Mouse (Mus musculus) adrenal gland, adult (tissue): ENCODE data around the gene Mtss1l.
A peak's percentile ranks its signal among the peaks of the same experiment; 100 is the strongest.
"Not testable (repeated sequence)": the region's sequence is repeated elsewhere in the genome, so short reads cannot be mapped to it uniquely, and the experiment has no call there.

ENCODE experiments used
- DNase-seq, 2 experiments: peaks; one replicate each; pipeline ENCODE4 v3.0.0; 2022 to 2023; ENCODE audit warnings: low spot score in 1 of 2; ENCODE audit not compliant: inconsistent age in 2 of 2

Mtss1l gene

GRCm38 (mm10) chr8:110774725-110775124 is 53.4 kb downstream of the Mtss1l start:
- no peak for DNase-seq

GRCm38 (mm10) chr8:110775316-110775715 is 54.0 kb downstream of the Mtss1l start:
- no peak for DNase-seq

DNA sequence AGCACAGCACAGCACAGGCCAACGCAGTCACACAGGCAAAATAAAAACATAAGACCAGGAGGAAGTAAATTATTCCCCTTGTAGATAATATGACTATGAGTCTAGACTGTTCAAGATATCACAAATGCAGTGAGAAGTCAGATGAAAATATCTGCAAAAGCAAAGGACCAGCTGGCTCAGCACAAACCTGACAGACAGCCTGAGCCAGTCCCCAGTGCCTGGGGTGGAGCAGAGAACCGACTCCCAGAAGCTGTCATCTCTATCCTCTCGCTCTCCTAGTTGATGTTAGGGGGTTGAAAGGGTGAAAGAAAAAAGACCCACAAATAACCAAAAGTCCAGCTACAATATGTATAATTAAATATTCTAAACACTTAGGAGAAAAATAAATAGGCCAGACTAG is 54.4 kb downstream of the Mtss1l start:
- DNase-seq: no peak

GRCm38 (mm10) chr8:110776335-110776734 is 55.1 kb downstream of the Mtss1l start:
- no peak for DNase-seq

DNA sequence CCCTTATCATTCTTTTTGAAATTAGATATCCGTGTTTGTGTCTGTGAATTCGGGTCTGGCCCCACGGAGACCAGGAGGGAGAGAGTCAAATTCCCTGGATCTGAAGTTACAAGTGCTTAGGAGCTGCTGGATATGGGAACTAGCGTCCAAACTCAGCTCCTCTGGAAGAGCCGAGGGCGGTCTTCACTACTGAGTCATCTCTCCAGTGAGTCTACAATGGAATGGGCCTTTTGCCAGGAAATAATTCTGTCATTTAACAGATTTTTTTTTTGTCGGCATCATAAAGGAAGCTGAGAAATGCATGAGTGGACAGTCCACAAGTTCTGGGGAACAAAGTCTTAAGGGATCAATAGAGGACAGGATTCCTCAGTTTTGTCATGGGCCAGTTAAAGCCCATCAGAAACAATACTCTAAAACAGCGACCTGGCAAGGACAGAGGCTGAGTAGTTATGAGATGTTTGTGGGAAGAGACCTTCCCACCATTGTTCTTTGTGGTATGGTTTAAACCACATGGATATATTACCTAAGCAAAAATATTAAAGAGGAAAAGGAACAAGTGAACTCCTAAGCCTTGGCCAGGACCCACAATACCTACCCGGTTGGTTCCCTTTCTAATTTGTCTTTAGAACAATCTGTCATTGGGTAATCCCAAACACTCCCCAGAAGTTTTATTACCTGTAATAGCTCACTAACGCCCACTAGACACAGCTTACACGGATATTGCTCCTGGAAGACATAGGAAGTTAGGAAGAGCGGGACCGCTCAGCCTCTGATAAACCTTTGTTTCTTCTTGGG is 58.8 kb downstream of the Mtss1l start:
- DNase-seq: peak; percentile 42 to 76

GRCm38 (mm10) chr8:110785366-110785765 is 64.1 kb downstream of the Mtss1l start:
- DNase-seq: no peak

- DNase-seq: not testable (repeated sequence)
Measured at GRCm38 (mm10) chr8:110786501-110786900, 65.2 kb downstream of the Mtss1l start.

DNA sequence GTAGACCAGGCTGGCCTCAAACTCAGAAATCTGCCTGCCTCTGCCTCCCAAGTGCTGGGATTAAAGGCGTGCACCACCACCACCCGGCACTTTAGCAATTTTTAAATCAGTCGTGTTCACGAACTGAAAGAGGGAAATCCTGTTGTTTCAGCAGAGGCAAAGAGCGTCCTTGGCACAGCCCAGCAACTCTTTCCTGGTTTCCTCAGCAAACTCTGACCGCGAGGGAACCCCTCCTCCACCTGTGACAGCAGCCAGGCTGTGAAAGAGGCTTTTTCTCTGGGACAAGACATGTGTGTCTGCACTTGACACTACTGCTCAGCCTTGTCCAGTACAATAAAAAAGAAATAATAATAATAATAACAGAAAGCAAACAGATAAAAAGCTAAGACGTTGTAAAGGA is 65.7 kb downstream of the Mtss1l start:
- peak in 1 of 2 experiments; percentile 58 for DNase-seq

GRCm38 (mm10) chr8:110787411-110787954 is 66.2 kb downstream of the Mtss1l start:
- DNase-seq: peak in 1 of 2 experiments; percentile 54

GRCm38 (mm10) chr8:110788981-110789380 is 67.7 kb downstream of the Mtss1l start:
- no peak for DNase-seq

- DNase-seq: no peak
Measured at GRCm38 (mm10) chr8:110789571-110789970, 68.3 kb downstream of the Mtss1l start.

GRCm38 (mm10) chr8:110790270-110790669 is 69.0 kb downstream of the Mtss1l start:
- DNase-seq: peak in 1 of 2 experiments; percentile 45
